Mouse (Mus musculus): Measurements from ENCODE around the gene Tnfrsf14.

- TF ChIP-seq CTCF (IDR thresholded peaks at IDR 0.05; ENCODE audit: low read depth, low read length) (no peak), GATA1 (IDR thresholded peaks at IDR 0.05; ENCODE audit: borderline replicate concordance, low read length) (no peak), TAL1 (conservative IDR thresholded peaks at IDR 0.05; ENCODE audit: low read depth, low read length) (no peak)
Observed at GRCm38 (mm10) chr4:154949589-154949982, 21.2 kb upstream of the Tnfrsf14 start.
